Mouse (Mus musculus): ENCODE measurements around the gene Cdc37.

GRCm38 (mm10) chr9:21124837-21125236, 24.9 kb downstream of the Cdc37 start:
- TF ChIP-seq CTCF (IDR thresholded peaks at IDR 0.05; ENCODE audit: low read depth) (no peak), EP300 (optimal IDR thresholded peaks at IDR 0.05) (no peak)

All from stomach, postnatal 0 days (tissue).